Mouse (Mus musculus): ENCODE results near the gene Omp. TPM values are rescaled to one million over a fixed set of nuclear protein-coding genes. Genes with fewer than 3 reads are reported as not detected.

The Omp gene
- polyA plus RNA-seq, 1 experiment from 2014 or later = 0.39 TPM

DNA sequence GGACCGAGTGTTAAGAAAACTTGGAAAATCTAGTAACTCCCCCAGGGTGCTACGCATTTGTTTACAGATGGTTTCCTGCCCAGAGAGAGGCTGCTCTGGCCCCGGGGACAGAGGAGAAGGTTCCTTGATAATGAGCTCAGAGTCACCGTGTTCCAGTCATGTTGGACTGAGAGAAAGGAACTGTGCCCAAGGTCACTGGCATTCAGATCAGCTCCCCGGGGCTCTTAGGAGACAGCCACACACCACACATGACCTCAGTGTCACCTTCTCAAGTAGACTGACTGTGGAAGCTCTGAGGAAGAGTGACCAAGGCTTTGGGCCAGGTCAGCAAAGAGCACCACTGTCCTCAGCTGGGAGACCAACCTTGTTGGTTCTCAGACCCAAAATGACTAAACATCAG lies 20.6 kb downstream of the Omp start:
- Histone ChIP-seq H3K9me3 (replicated peaks) (no peaks in the 10 kb centered on the region), H3K4me3 (replicated peaks) (no peak overlapping the region), H3K27ac (no peak overlapping the region), H3K27me3 (no peaks in the 10 kb centered on the region), H3K9ac (no peak overlapping the region), H3K36me3 (peaks cover 19% of the 10 kb centered on the region; the same call in 1 of the 2 replicates), H3K4me2 (no peak overlapping the region), H3K4me1 (peaks cover 8% of the 10 kb centered on the region)
- WGBS = 56% methylated on average over 5 of the region's 5 CpGs
- no peak for ATAC-seq (replicated peaks; ENCODE audit: low FRiP score)

- H3K9ac ChIP-seq = no peak overlapping the region
- peaks cover 12% of the 10 kb centered on the region; the same call in 1 of the 2 replicates for H3K36me3 ChIP-seq
- 70% methylated on average over 8 of the region's 8 CpGs for WGBS
- H3K27me3 ChIP-seq = no peaks in the 10 kb centered on the region
- peaks cover 24% of the 10 kb centered on the region for H3K4me1 ChIP-seq
- no peak overlapping the region for H3K4me3 ChIP-seq (replicated peaks)
- H3K27ac ChIP-seq = no peak overlapping the region
- H3K4me2 ChIP-seq = no peak overlapping the region
- ATAC-seq (replicated peaks; ENCODE audit: low FRiP score) = no peak
- H3K9me3 ChIP-seq (replicated peaks) = no peaks in the 10 kb centered on the region
Measured at GRCm38 (mm10) chr7:98121673-98122072, 23.6 kb downstream of the Omp start.

DNA sequence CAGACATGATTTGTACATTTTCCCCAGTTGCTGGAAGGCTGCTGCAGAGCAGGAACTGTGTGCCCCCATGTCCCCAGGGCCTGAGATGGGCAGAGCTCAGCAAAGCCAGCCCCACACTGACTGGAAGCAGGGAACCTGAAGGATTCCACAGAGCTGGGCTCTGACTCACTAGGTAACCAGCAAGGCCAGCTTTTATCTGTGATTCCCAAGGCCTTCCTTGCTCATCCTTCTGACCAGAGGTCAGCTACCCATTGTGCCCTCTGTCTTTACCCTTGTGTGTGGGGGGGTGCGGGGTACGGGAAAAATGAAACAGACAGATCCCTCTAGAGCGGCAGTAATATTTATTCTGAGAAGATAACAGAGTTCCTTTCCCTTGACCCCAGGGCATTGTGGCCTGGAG lies 24.1 kb downstream of the Omp start:
- H3K4me3 ChIP-seq (replicated peaks) = no peak overlapping the region
- 0 out of 2 replicates have a peak overlapping the region, but pooled peaks have one; percentile 19 for H3K27ac ChIP-seq
- H3K9me3 ChIP-seq (replicated peaks) = no peaks in the 10 kb centered on the region
- H3K27me3 ChIP-seq = no peaks in the 10 kb centered on the region
- WGBS = 67% methylated on average over 3 of the region's 3 CpGs
- no peak overlapping the region for H3K9ac ChIP-seq
- ATAC-seq (replicated peaks; ENCODE audit: low FRiP score) = no peak
- H3K4me1 ChIP-seq = peaks cover 24% of the 10 kb centered on the region
- no peak overlapping the region for H3K4me2 ChIP-seq
- H3K36me3 ChIP-seq = peaks cover 12% of the 10 kb centered on the region; the same call in 1 of the 2 replicates

DNA sequence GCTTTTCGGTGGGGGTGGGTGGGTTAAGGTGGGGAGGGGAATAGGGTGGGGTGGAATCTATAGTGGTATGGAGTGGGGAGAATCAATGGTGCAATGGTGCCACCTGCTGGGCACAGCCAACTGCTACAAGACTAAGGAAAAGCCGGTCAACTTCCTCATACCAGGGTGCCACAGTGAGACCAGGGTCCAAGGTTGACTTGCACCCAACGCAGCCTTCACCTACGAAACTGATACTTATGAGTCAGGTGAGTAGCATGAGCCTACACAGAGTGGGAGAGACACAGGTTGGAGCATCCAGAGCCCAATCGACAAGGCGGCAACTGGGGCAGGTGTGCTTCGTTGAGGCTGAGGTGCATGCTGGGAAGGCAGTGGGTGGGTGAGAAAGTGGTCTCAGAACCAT lies 25.0 kb downstream of the Omp start:
- 0 out of 2 replicates have a peak, but pooled peaks cover 5% of the 10 kb centered on the region for H3K36me3 ChIP-seq
- WGBS = 7% methylated on average over 7 of the region's 7 CpGs
- 0 out of 2 replicates have a peak overlapping the region, but pooled peaks have one; percentile 31 for H3K9ac ChIP-seq
- peak overlapping the region; percentile 58 for H3K4me2 ChIP-seq
- peak; percentile 72 for ATAC-seq (replicated peaks; ENCODE audit: low FRiP score)
- H3K9me3 ChIP-seq (replicated peaks) = no peaks in the 10 kb centered on the region
- H3K27me3 ChIP-seq = no peaks in the 10 kb centered on the region
- peaks cover 24% of the 10 kb centered on the region for H3K4me1 ChIP-seq
- H3K4me3 ChIP-seq (replicated peaks) = peak overlapping the region; percentile 23
- H3K27ac ChIP-seq = no peak overlapping the region

GRCm38 (mm10) chr7:98119961-98120232 lies 25.4 kb downstream of the Omp start:
- Histone ChIP-seq H3K4me3 (replicated peaks) (no peak overlapping the region), H3K9me3 (replicated peaks) (no peaks in the 10 kb centered on the region), H3K27ac (peak overlapping the region; percentile 4; the same call in 1 of the 2 replicates), H3K36me3 (0 out of 2 replicates have a peak, but pooled peaks cover 5% of the 10 kb centered on the region), H3K4me1 (peaks cover 24% of the 10 kb centered on the region), H3K9ac (no peak overlapping the region), H3K4me2 (peak overlapping the region; percentile 58; the same call in 1 of the 2 replicates), H3K27me3 (no peaks in the 10 kb centered on the region)
- 73% methylated on average over 2 of the region's 2 CpGs for WGBS
- peak; percentile 10; the same call in 1 of the 2 replicates for ATAC-seq (replicated peaks; ENCODE audit: low FRiP score)

GRCm38 (mm10) chr7:98119179-98119960 lies 25.9 kb downstream of the Omp start, which contains the start of gene Myo7a:
Gene Myo7a, minus strand, starts transcription at chr7:98119524.
- peak within 1 kb of the TSS; percentile 58 for H3K4me2 ChIP-seq
- H3K9me3 ChIP-seq (replicated peaks) = no peaks in the 10 kb centered on the region
- H3K4me3 ChIP-seq (replicated peaks) = peak within 1 kb of the TSS; percentile 23
- peak within 1 kb of the TSS; percentile 4; the same call in 1 of the 2 replicates for H3K27ac ChIP-seq
- ATAC-seq (replicated peaks; ENCODE audit: low FRiP score) = peak; percentile 70
- WGBS = 40% methylated on average over 9 of the region's 9 CpGs
- H3K36me3 ChIP-seq = no peaks in the 10 kb centered on the region
- H3K9ac ChIP-seq = 0 out of 2 replicates have a peak within 1 kb of the TSS, but pooled peaks have one; percentile 31
- peaks cover 24% of the 10 kb centered on the region for H3K4me1 ChIP-seq
- no peaks in the 10 kb centered on the region for H3K27me3 ChIP-seq

DNA sequence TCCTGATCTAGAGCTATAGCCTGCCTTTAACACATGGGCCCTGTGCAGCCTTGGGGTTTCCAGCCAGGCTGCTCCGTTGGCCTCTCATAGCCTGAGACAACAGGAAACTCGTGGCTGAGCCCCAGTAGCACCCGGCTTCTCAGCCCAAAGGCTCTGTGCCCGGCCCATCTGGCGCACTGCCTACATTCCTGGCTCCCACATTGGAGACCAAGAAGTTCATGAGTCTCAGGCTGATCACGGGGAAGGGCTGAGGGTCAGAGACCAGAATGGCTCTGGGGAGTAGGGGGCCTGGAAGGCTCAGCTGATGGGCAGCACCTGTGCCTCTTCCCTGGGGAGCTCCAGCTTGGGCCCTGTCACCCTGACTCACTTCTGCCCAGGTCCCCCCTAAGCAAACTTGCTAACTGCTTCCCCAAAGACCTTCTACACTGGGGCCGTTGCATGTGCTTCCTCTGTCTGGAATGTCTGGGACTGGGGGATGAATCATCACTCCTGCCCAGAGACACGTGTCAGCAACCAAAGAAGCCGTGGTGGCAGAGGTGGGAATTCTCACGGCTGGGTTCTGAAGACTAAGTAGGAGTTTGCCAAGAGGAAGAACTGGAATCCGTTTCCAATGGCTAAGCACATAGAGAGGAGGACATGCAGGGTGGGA lies 28.2 kb downstream of the Omp start:
- H3K4me1 ChIP-seq = peaks cover 24% of the 10 kb centered on the region
- no peak for ATAC-seq (replicated peaks; ENCODE audit: low FRiP score)
- H3K4me2 ChIP-seq = no peak overlapping the region
- H3K27ac ChIP-seq = no peak overlapping the region
- no peaks in the 10 kb centered on the region for H3K9me3 ChIP-seq (replicated peaks)
- 38% methylated on average over 11 of the region's 11 CpGs for WGBS
- no peak overlapping the region for H3K9ac ChIP-seq
- no peaks in the 10 kb centered on the region for H3K36me3 ChIP-seq
- no peak overlapping the region for H3K4me3 ChIP-seq (replicated peaks)
- peaks cover 10% of the 10 kb centered on the region for H3K27me3 ChIP-seq

- no peak overlapping the region for H3K4me3 ChIP-seq (replicated peaks)
- no peak for ATAC-seq (replicated peaks; ENCODE audit: low FRiP score)
- H3K9me3 ChIP-seq (replicated peaks) = no peaks in the 10 kb centered on the region
- peaks cover 27% of the 10 kb centered on the region for H3K4me1 ChIP-seq
- no peaks in the 10 kb centered on the region for H3K36me3 ChIP-seq
- H3K9ac ChIP-seq = no peak overlapping the region
- H3K27ac ChIP-seq = no peak overlapping the region
- 75% methylated on average over 6 of the region's 6 CpGs for WGBS
- H3K4me2 ChIP-seq = no peak overlapping the region
- H3K27me3 ChIP-seq = peaks cover 28% of the 10 kb centered on the region
Measured at GRCm38 (mm10) chr7:98114656-98115055, 30.6 kb downstream of the Omp start.

DNA sequence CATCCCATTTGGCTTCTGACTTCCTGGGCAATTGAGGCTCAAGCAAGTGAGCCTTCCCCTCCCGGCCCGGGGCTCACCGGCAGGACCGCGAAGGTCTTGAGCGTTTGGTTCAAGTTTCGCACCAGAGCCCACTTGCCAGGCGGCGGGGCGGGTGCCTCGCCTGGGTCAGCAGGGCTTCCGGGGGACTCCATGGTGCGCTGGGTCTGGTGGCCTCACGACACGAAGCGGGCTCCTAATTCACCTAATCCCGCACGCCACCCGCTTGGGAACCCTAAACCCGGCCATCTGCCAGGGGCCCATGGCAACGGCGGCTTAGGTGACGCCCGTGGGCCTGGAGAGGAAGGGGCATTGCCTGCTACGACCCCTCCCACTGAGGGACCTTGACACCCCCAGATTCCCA lies 34.1 kb downstream of the Omp start:
- Histone ChIP-seq H3K9ac (0 out of 2 replicates have a peak overlapping the region, but pooled peaks have one; percentile 33), H3K27ac (no peak overlapping the region), H3K4me3 (replicated peaks) (peak overlapping the region; percentile 33)

GRCm38 (mm10) chr7:98109771-98110170 lies 35.5 kb downstream of the Omp start:
- H3K4me1 ChIP-seq = peaks cover 31% of the 10 kb centered on the region

More for the DNA sequence above, 34.1 kb downstream of the Omp start:
- no peaks in the 10 kb centered on the region for H3K9me3 ChIP-seq (replicated peaks)
- H3K4me2 ChIP-seq = peak overlapping the region; percentile 60
- ATAC-seq (replicated peaks; ENCODE audit: low FRiP score) = 0 out of 2 replicates have a peak, but pooled peaks have one; percentile 34
- H3K36me3 ChIP-seq = no peaks in the 10 kb centered on the region
- peaks cover 16% of the 10 kb centered on the region for H3K4me1 ChIP-seq
- H3K27me3 ChIP-seq = peaks cover 28% of the 10 kb centered on the region
- 5% methylated on average over 25 of the region's 25 CpGs for WGBS

DNA sequence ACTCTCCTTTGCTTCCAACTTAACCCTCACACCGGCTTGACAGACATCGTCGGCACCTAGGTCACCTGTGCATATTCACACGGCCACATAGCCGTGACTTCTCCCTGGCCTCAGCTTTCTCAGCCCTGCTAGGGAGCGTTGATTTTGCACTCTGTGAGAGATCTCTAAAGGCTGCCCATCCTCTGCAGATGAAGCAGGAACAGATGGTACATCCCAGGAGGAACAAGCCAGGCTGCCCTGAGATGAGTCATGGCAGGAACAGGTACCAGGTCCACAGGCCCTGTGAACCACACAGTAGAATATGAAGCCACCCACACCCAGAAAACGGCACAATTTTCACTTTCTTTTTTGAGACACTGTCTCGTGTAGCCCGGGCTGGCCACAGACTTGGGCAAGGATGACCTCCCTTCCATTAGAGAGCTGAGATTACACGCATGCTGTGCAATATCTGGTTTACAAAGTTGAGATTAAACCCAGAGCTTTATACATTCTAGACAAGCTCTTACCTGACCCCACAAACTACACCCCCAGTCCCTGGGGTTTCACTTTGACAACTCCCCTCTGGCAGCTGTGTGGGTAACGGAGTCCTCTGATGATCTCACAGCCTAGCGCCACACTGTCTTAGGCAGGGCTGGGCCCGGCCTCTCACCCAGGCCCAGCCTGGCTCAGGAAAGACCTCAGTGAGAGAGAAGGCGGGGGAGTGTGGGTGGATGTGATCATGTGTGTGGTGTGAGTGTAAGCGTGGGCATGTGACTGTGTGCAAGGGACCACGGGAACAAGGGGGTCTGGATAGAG lies 36.5 kb downstream of the Omp start:
- Histone ChIP-seq H3K9me3 (replicated peaks) (no peaks in the 10 kb centered on the region), H3K4me2 (no peak overlapping the region), H3K4me1 (peaks cover 40% of the 10 kb centered on the region), H3K27ac (no peak overlapping the region), H3K27me3 (peaks cover 28% of the 10 kb centered on the region), H3K9ac (no peak overlapping the region), H3K36me3 (no peaks in the 10 kb centered on the region), H3K4me3 (replicated peaks) (no peak overlapping the region)
- 74% methylated on average over 16 of the region's 16 CpGs for WGBS
- ATAC-seq (replicated peaks; ENCODE audit: low FRiP score) = no peak

More at GRCm38 (mm10) chr7:98109771-98110170, 35.5 kb downstream of the Omp start:
- Histone ChIP-seq H3K4me3 (replicated peaks) (no peak overlapping the region), H3K27ac (no peak overlapping the region), H3K27me3 (peaks cover 28% of the 10 kb centered on the region), H3K9ac (no peak overlapping the region), H3K4me2 (no peak overlapping the region), H3K9me3 (replicated peaks) (no peaks in the 10 kb centered on the region), H3K36me3 (no peaks in the 10 kb centered on the region)
- 73% methylated on average over 4 of the region's 4 CpGs for WGBS
- no peak for ATAC-seq (replicated peaks; ENCODE audit: low FRiP score)

Data from kidney, embryonic 15.5 days (tissue).